Mouse (Mus musculus) G1E (cell line): ENCODE data around the gene Rrp1b.

Experiments
- CTCF ChIP-seq: IDR thresholded peaks from 2 replicates; pipeline ENCODE4 v1.5.1; 2012; ENCODE audit warnings: low read depth, low read length, inconsistent platforms, mixed read lengths
- GATA1 ChIP-seq: IDR thresholded peaks from 2 replicates; pipeline ENCODE4 v1.6.1; 2012; ENCODE audit warnings: borderline replicate concordance, low read length, inconsistent platforms, mixed read lengths
- POLR2AphosphoS5 ChIP-seq: IDR thresholded peaks from 2 replicates; pipeline ENCODE4 v1.6.1; 2012; ENCODE audit warnings: low read depth, low read length, inconsistent platforms; ENCODE audit not compliant: insufficient replicate concordance
- TAL1 ChIP-seq: conservative IDR thresholded peaks from 2 replicates; pipeline ENCODE4 v1.6.1; 2012; ENCODE audit warnings: low read depth, low read length, inconsistent platforms, mixed read lengths

DNA sequence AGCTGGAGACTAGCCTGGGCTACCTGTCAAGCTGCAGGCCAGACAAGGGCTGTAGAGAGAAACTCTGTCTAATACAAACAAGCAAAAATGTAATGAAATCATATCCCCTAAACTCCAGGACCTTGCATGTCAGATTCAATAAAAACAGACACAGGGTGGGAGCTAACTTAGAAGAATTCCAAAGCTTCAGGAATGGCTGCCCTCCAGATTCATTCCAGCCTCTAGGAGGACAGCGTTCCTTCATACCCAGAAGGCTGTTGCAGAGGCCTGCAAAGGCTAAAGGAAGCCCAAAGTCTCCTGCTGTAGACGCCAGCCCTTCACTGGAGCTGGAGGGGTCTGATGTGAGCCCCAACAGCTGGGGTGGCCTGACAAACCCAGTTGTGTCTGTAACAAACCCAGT is 70.5 kb downstream of the Rrp1b start:
- TF ChIP-seq CTCF, result no peak
- no peak for TF ChIP-seq TAL1
- TF ChIP-seq POLR2AphosphoS5, result no peak
- TF ChIP-seq GATA1, result no peak
